Mouse (Mus musculus) embryonic fibroblast, embryonic 13.5 days (primary cell): Measurements from ENCODE around the gene Fopnl. TPM values are rescaled to one million over a fixed set of nuclear protein-coding genes. Genes with fewer than 3 reads are reported as not detected.

ENCODE experiments used
- H3K27ac ChIP-seq: 2 replicates; pipeline ENCODE4 v1.5.1; 2012; ENCODE audit warnings: low read length, control low read depth, inconsistent platforms; ENCODE audit not compliant: insufficient read depth
- H3K4me1 ChIP-seq: 2 replicates; pipeline ENCODE4 v1.6.1; 2011; ENCODE audit warnings: low read length; ENCODE audit not compliant: control insufficient read depth, insufficient read depth
- H3K4me3 ChIP-seq: 2 replicates; pipeline ENCODE4 v1.5.1; 2011; ENCODE audit warnings: mild to moderate bottlenecking, control low read depth, low read length; ENCODE audit not compliant: insufficient read depth
- CTCF ChIP-seq: IDR thresholded peaks from 2 replicates; pipeline ENCODE4 v1.5.1; 2011; ENCODE audit warnings: mild to moderate bottlenecking, control low read depth, low read length, moderate library complexity, borderline replicate concordance; ENCODE audit not compliant: insufficient read depth
- POLR2A ChIP-seq: IDR thresholded peaks from 2 replicates; pipeline ENCODE4 v1.6.1; 2011; ENCODE audit warnings: low read depth, mild to moderate bottlenecking, control low read depth, low read length, moderate library complexity
- polyA plus RNA-seq: library from polyadenylated mRNA; stranded (reverse); fragments of >200 nt; gene quantifications from 2 replicates; pipeline ENCODE4 v1.2.4, GENCODE M21; 2011; ENCODE audit warnings: low read depth; ENCODE audit not compliant: missing spikeins, insufficient read length

Gene Fopnl
- polyA plus RNA-seq, 1 experiment: 75.4 TPM

DNA sequence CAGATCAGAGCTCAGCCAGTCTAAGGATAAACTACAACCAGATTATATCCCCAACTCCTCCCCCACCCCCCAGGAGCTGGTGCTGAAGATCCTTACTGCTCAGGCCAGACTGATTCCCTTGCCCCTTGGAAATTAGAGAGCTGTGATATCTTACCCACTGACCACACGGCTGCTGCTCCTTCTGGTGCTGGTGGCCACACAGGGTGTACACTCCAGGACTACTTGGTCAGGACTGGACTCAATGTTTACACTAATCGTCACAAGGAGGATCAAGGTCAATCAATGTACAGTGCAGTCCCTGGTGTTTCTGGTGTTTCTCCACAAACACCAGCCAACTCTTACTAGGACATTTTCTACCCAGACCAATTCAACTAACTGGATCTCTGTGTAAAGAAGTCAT, 40.7 kb upstream of the Fopnl start:
- no peak overlapping the region for H3K4me3 ChIP-seq
- H3K4me1 ChIP-seq: peaks cover 13% of the 10 kb centered on the region
- no peak for TF ChIP-seq POLR2A
- no peak for TF ChIP-seq CTCF
- no peak overlapping the region for H3K27ac ChIP-seq

DNA sequence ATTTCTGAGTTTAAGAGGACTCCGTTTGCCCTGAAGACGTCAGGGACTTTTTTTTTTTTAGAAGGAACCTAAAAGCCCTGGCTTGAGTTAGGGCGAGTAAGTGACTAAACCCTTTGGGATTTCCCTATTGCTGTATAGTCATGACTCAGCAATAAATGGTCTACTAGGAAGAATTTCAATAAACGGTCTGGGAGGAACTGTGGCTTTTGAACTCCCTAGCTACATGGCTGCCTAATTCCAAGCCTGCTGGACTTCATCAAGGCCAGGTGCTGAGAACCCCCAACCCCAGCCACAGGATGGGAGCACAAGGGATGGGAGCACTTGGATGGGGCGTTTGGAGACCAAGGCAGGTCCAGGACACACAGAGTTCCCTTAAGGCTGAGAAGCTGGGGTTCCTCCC, 35.5 kb upstream of the Fopnl start:
- TF ChIP-seq CTCF (no peak), POLR2A (no peak)
- H3K27ac ChIP-seq: peak overlapping the region; percentile 96
- H3K4me3 ChIP-seq: no peak overlapping the region
- peaks cover 19% of the 10 kb centered on the region for H3K4me1 ChIP-seq

DNA sequence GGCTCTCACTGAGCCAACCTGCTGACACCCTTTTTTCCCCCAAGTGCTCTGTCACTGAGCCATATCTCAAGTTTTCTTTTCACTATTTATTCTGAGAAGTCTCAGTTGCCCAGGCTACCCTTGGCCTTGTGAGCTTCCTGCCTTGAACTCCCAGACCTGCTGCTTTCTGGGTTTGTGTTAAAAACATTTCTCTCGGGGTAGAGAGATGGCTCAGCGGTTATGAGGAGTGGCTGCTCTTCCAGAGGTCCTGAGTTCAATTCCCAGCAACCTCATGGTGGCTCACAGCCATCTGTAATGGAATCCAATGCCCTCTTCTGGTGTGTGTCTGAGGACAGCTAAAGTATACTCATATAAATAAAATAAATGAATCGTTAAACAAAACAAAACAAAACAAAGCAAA, 35.0 kb upstream of the Fopnl start:
- H3K4me3 ChIP-seq: no peak overlapping the region

DNA sequence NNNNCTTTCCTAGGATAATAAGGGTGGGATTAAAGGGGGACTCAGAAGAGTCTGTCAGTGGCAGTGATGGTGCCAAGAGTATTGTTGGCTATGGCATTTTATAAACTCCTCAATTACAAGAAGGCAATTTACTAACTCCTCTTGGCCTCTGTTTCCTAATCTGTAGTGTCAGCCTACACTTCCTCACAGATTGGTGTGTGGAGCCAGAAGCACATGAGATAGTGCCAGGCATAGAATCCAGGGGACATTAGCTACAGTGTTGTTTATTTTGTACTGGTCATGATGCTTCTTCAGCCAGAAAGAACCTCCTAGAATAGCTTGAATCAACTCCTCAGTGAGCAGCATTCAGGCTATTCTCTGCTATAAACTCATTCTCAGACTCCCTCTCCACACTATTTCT, 34.4 kb upstream of the Fopnl start:
- Histone ChIP-seq H3K27ac (peak overlapping the region; percentile 96), H3K4me1 (peaks cover 19% of the 10 kb centered on the region), H3K4me3 (no peak overlapping the region)
- no peak for TF ChIP-seq POLR2A
- TF ChIP-seq CTCF: no peak

More for the DNA sequence above, 35.0 kb upstream of the Fopnl start:
- TF ChIP-seq POLR2A (no peak), CTCF (no peak)
- Histone ChIP-seq H3K27ac (peak overlapping the region; percentile 96; the same call in 1 of the 2 replicates), H3K4me1 (peaks cover 19% of the 10 kb centered on the region)

- Histone ChIP-seq H3K27ac (no peak overlapping the region), H3K4me3 (no peak overlapping the region), H3K4me1 (no peaks in the 10 kb centered on the region)
- TF ChIP-seq CTCF (no peak), POLR2A (no peak)
Measured at GRCm38 (mm10) chr16:14344967-14345366, 27.8 kb upstream of the Fopnl start.

GRCm38 (mm10) chr16:14328156-14328555, 11.0 kb upstream of the Fopnl start:
- Histone ChIP-seq H3K4me1 (no peaks in the 10 kb centered on the region), H3K27ac (no peak overlapping the region), H3K4me3 (no peak overlapping the region)
- no peak for TF ChIP-seq POLR2A
- TF ChIP-seq CTCF: no peak

GRCm38 (mm10) chr16:14320494-14320893, 3.3 kb upstream of the Fopnl start:
- Histone ChIP-seq H3K4me1 (0 out of 2 replicates have a peak, but pooled peaks cover 2% of the 10 kb centered on the region), H3K4me3 (no peak overlapping the region), H3K27ac (no peak overlapping the region)
- TF ChIP-seq CTCF (no peak), POLR2A (no peak)

DNA sequence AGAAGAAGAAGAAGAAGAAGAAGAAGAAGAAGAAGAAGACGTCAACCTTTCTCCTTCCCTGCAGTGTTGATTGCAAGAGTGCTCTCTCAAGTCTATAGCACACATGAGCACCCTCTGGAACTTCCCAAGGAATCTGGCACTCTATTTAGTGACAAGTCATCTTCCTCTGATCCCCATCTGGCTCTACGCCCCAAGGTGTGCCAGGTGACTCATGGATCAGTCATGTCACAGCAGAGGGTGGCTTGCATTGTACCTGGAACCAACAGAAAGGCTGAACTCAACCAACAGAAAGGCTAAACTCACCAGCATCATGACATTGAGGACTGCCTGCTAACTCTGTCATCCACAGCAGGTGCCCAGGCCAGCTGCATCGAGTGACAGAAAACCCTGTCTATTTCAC, 2.5 kb upstream of the Fopnl start:
- TF ChIP-seq CTCF: no peak
- TF ChIP-seq POLR2A: no peak
- 0 out of 2 replicates have a peak, but pooled peaks cover 2% of the 10 kb centered on the region for H3K4me1 ChIP-seq

DNA sequence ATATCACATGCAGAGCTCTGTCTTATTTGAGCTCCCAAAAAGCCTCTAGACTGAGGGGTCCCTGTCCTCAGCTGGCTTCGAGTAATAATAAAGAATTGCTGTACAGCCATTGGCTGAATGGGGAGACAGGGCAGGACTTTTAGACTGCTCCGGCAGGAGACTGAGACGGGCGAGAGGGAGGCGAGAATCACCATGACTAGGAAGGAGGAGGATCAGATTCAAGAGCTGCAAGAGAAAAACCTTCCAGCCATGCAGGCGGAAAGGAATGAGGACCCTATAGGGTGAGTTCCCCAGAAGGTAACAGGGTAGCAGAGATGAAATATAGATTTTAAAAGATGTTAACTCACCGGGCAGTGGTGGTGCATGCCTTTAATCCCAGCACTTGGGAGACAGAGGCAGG, 4.3 kb downstream of the Fopnl start:
- Histone ChIP-seq H3K4me3 (no peak overlapping the region), H3K27ac (no peak overlapping the region), H3K4me1 (0 out of 2 replicates have a peak, but pooled peaks cover 2% of the 10 kb centered on the region)
- TF ChIP-seq CTCF: no peak
- no peak for TF ChIP-seq POLR2A

More for the DNA sequence above, 2.5 kb upstream of the Fopnl start:
- Histone ChIP-seq H3K4me3 (no peak overlapping the region), H3K27ac (no peak overlapping the region)

DNA sequence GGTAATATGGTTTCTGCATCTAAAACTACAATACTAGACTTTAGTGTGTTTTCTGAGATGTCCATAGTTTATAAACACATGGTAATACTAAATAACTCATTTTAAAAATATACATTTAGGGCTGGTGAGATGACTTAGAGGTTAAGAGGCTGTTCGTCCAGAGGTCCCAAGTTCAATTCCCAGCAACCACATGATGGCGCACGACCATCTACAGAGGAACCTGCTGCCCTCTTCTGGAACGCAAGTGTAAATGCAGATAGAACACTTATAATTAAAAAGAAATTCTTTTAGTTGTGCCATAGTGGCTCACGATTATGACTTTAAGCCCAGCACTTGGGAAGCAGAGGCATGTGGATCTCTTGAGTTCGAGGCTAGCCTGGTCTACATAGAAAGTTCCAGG, 5.8 kb downstream of the Fopnl start:
- 0 out of 2 replicates have a peak, but pooled peaks cover 2% of the 10 kb centered on the region for H3K4me1 ChIP-seq
- H3K27ac ChIP-seq: no peak overlapping the region
- TF ChIP-seq CTCF (peak; percentile 83; the same call in 1 of the 2 replicates), POLR2A (no peak)
- H3K4me3 ChIP-seq: no peak overlapping the region

DNA sequence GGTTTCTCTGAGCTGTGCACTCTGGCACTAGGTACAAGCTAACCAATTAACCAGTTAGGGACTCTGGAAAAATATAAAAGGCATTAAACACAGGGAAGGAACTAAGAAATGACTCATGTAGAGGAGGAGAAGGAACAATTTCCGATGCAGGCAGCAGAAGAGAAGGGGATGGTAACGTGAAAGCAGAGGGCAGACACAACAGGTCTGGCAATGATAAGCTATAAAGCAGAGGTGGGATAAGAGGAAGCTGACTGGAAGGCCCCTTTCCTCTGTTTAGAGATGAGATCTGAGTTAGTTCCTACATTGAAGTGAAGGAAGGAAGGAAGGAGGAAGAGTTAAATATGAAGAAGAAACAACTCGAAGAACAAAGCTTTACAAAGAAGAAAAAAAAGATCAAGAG, 7.4 kb downstream of the Fopnl start:
- Histone ChIP-seq H3K4me3 (no peak overlapping the region), H3K4me1 (no peaks in the 10 kb centered on the region), H3K27ac (no peak overlapping the region)
- TF ChIP-seq CTCF: no peak
- TF ChIP-seq POLR2A: no peak
